Mouse (Mus musculus): Measurements from ENCODE around the gene Snd1. TPM values are rescaled to one million over a fixed set of nuclear protein-coding genes. Genes with fewer than 3 reads are reported as not detected.

Gene Snd1
- polyA plus RNA-seq, 1 experiment = 155 TPM

DNA sequence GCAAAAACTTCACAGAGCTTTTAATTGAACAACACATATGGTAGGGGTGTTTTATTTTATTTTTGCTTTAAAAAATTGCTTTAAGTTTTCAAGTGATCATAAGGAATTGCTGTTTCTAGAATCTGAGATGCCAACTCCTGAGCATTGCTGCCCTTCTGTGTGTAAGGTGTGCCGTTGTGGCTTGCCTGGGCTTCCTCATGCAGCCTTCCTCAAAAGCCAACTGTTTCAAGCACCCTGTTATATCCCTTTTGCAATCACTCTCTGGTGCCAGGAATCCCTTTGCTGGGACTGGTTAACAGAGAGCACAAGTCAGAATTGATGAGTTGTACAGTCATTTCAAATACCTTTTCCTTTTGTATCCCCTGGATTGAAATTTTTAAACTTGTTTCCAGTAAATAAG, 120.3 kb downstream of the Snd1 start:
- Histone ChIP-seq H3K27me3 (ENCODE audit: control insufficient read depth, insufficient read depth, insufficient read length) (no peaks in the 10 kb centered on the region), H3K4me3 (ENCODE audit: insufficient read depth, poor library complexity, severe bottlenecking) (no peak overlapping the region), H3K36me3 (ENCODE audit: control insufficient read depth, insufficient read depth) (peaks cover 25% of the 10 kb centered on the region), H3ac (ENCODE audit: control insufficient read depth, insufficient read length, low read depth) (no peak overlapping the region), H3K79me2 (ENCODE audit: control insufficient read depth, insufficient read depth) (peaks cover 69% of the 10 kb centered on the region), H3K79me3 (ENCODE audit: low read depth) (peaks cover 30% of the 10 kb centered on the region)
- no peak for TF ChIP-seq USF1 (IDR thresholded peaks at IDR 0.05; ENCODE audit: low read depth)
- no peak for TF ChIP-seq MYOD1 (IDR thresholded peaks at IDR 0.05; ENCODE audit: control insufficient read depth, insufficient read length, low read depth)
- no peak for TF ChIP-seq CTCF (IDR thresholded peaks at IDR 0.05; ENCODE audit: control insufficient read depth, insufficient read depth, insufficient read length)
- no peak for TF ChIP-seq MAX (IDR thresholded peaks at IDR 0.05)
- no peak for TF ChIP-seq CEBPB (IDR thresholded peaks at IDR 0.05; ENCODE audit: low read depth)
- no peak for TF ChIP-seq FOSL1 (IDR thresholded peaks at IDR 0.05; ENCODE audit: insufficient read depth, low read length, poor library complexity, severe bottlenecking)
- no peak for TF ChIP-seq MYOG (IDR thresholded peaks at IDR 0.05; ENCODE audit: control insufficient read depth, extremely low read depth, insufficient read length)

DNA sequence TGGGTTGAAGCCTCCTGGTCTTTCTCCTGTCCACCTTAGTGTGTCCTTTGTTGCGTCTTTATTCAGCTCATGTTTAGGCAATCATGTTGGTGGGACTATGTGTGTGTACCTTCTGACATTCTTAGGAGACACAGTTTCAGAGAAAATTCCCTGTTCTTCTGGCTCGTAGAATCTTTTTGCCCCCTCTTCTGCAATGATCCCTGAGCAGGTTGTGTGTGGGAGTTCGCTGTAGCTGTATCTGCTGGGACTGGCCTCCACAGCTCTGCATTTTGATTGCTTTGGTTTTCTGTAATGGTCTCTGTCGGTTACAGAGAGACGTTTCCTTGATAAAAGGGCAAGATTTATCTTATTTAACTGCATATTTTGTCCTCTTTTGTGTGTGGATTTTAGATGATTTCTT, 122.3 kb downstream of the Snd1 start:
- TF ChIP-seq USF1 (IDR thresholded peaks at IDR 0.05; ENCODE audit: low read depth) (no peak), MYOG (IDR thresholded peaks at IDR 0.05; ENCODE audit: control insufficient read depth, extremely low read depth, insufficient read length) (no peak), FOSL1 (IDR thresholded peaks at IDR 0.05; ENCODE audit: insufficient read depth, low read length, poor library complexity, severe bottlenecking) (no peak), CEBPB (IDR thresholded peaks at IDR 0.05; ENCODE audit: low read depth) (no peak), MAX (IDR thresholded peaks at IDR 0.05) (no peak), MYOD1 (IDR thresholded peaks at IDR 0.05; ENCODE audit: control insufficient read depth, insufficient read length, low read depth) (no peak), CTCF (IDR thresholded peaks at IDR 0.05; ENCODE audit: control insufficient read depth, insufficient read depth, insufficient read length) (no peak)
- no peak overlapping the region for H3K4me3 ChIP-seq (ENCODE audit: insufficient read depth, poor library complexity, severe bottlenecking)
- peaks cover 89% of the 10 kb centered on the region for H3K79me2 ChIP-seq (ENCODE audit: control insufficient read depth, insufficient read depth)
- peaks cover 32% of the 10 kb centered on the region for H3K79me3 ChIP-seq (ENCODE audit: low read depth)
- no peaks in the 10 kb centered on the region for H3K27me3 ChIP-seq (ENCODE audit: control insufficient read depth, insufficient read depth, insufficient read length)
- peaks cover 21% of the 10 kb centered on the region for H3K36me3 ChIP-seq (ENCODE audit: control insufficient read depth, insufficient read depth)
- no peak overlapping the region for H3ac ChIP-seq (ENCODE audit: control insufficient read depth, insufficient read length, low read depth)

DNA sequence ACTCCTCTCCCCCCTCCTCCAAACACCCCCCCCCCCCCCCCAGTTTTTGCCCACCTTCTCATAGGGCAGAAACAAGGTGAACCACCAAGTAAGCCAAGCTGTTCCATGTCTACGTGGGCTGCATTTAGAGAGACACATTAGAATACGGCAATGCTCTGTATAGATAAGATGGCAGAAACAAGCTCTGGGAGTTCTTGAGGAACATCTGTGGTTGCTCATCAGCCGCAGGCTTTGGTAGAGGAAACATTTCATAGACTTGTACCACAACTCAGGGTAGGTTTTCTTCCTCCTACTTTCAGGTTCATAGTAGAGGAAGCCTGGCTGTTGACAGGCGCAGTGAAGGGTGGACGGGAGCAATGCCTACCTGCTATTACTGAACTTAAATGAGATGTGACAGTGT, 124.2 kb downstream of the Snd1 start:
- H3K36me3 ChIP-seq (ENCODE audit: control insufficient read depth, insufficient read depth) = peaks cover 28% of the 10 kb centered on the region
- no peak overlapping the region for H3ac ChIP-seq (ENCODE audit: control insufficient read depth, insufficient read length, low read depth)
- H3K4me3 ChIP-seq (ENCODE audit: insufficient read depth, poor library complexity, severe bottlenecking) = no peak overlapping the region
- no peaks in the 10 kb centered on the region for H3K27me3 ChIP-seq (ENCODE audit: control insufficient read depth, insufficient read depth, insufficient read length)
- no peak for TF ChIP-seq USF1 (IDR thresholded peaks at IDR 0.05; ENCODE audit: low read depth)
- TF ChIP-seq FOSL1 (IDR thresholded peaks at IDR 0.05; ENCODE audit: insufficient read depth, low read length, poor library complexity, severe bottlenecking) = no peak
- TF ChIP-seq MAX (IDR thresholded peaks at IDR 0.05) = no peak
- TF ChIP-seq MYOD1 (IDR thresholded peaks at IDR 0.05; ENCODE audit: control insufficient read depth, insufficient read length, low read depth) = no peak
- TF ChIP-seq MYOG (IDR thresholded peaks at IDR 0.05; ENCODE audit: control insufficient read depth, extremely low read depth, insufficient read length) = no peak
- TF ChIP-seq CTCF (IDR thresholded peaks at IDR 0.05; ENCODE audit: control insufficient read depth, insufficient read depth, insufficient read length) = no peak
- no peak for TF ChIP-seq CEBPB (IDR thresholded peaks at IDR 0.05; ENCODE audit: low read depth)
- peaks cover 98% of the 10 kb centered on the region for H3K79me2 ChIP-seq (ENCODE audit: control insufficient read depth, insufficient read depth)
- H3K79me3 ChIP-seq (ENCODE audit: low read depth) = peaks cover 38% of the 10 kb centered on the region

DNA sequence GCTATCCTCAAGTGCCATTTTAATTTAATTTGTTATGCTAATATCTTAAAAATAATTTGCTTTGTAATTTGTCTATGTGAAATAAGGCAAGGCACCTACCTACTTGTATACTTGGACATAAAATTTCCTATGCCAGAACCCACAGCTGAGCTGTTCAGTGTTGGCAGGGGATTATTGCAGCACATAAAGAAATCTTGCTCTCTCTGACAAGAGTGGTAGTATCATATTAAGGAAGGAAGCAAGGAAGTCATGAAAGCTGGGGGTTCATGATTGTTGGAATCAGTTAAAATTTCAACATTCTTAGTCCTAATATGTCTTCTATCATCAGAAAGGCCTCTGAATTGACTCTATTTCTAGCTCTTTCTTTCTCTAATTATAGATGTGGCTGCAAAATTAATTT, 125.5 kb downstream of the Snd1 start:
- Histone ChIP-seq H3K36me3 (ENCODE audit: control insufficient read depth, insufficient read depth) (peaks cover 22% of the 10 kb centered on the region), H3K79me2 (ENCODE audit: control insufficient read depth, insufficient read depth) (peaks cover 98% of the 10 kb centered on the region), H3K79me3 (ENCODE audit: low read depth) (peaks cover 43% of the 10 kb centered on the region), H3ac (ENCODE audit: control insufficient read depth, insufficient read length, low read depth) (no peak overlapping the region), H3K4me3 (ENCODE audit: insufficient read depth, poor library complexity, severe bottlenecking) (no peak overlapping the region), H3K27me3 (ENCODE audit: control insufficient read depth, insufficient read depth, insufficient read length) (no peaks in the 10 kb centered on the region)
- TF ChIP-seq CTCF (IDR thresholded peaks at IDR 0.05; ENCODE audit: control insufficient read depth, insufficient read depth, insufficient read length) (no peak), FOSL1 (IDR thresholded peaks at IDR 0.05; ENCODE audit: insufficient read depth, low read length, poor library complexity, severe bottlenecking) (no peak), MYOD1 (IDR thresholded peaks at IDR 0.05; ENCODE audit: control insufficient read depth, insufficient read length, low read depth) (no peak), MYOG (IDR thresholded peaks at IDR 0.05; ENCODE audit: control insufficient read depth, extremely low read depth, insufficient read length) (no peak), USF1 (IDR thresholded peaks at IDR 0.05; ENCODE audit: low read depth) (no peak), CEBPB (IDR thresholded peaks at IDR 0.05; ENCODE audit: low read depth) (no peak), MAX (IDR thresholded peaks at IDR 0.05) (no peak)

DNA sequence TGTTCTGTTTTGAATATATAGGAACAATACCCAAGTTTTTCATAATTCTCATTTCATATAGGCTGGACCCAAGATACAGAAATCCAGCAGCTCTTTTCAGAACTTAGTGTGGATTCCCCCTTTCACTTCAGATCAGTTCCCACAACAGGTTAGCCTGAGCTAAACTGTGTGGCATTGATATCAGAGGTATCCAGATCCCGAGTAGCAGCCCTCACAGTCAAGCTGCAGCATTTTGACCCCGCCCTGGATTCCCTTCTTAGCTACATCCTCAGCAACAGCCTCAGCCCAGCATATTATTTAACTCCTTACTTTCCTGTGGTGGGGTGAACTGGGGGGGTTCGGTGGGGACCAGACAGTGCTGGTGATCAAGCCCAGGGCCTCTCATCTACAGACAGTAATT, 128.5 kb downstream of the Snd1 start:
- H3K4me3 ChIP-seq (ENCODE audit: insufficient read depth, poor library complexity, severe bottlenecking) = no peak overlapping the region
- H3ac ChIP-seq (ENCODE audit: control insufficient read depth, insufficient read length, low read depth) = no peak overlapping the region
- no peak for TF ChIP-seq MYOG (IDR thresholded peaks at IDR 0.05; ENCODE audit: control insufficient read depth, extremely low read depth, insufficient read length)
- TF ChIP-seq FOSL1 (IDR thresholded peaks at IDR 0.05; ENCODE audit: insufficient read depth, low read length, poor library complexity, severe bottlenecking) = no peak
- no peak for TF ChIP-seq CEBPB (IDR thresholded peaks at IDR 0.05; ENCODE audit: low read depth)
- TF ChIP-seq MYOD1 (IDR thresholded peaks at IDR 0.05; ENCODE audit: control insufficient read depth, insufficient read length, low read depth) = no peak
- no peak for TF ChIP-seq USF1 (IDR thresholded peaks at IDR 0.05; ENCODE audit: low read depth)
- TF ChIP-seq CTCF (IDR thresholded peaks at IDR 0.05; ENCODE audit: control insufficient read depth, insufficient read depth, insufficient read length) = no peak
- TF ChIP-seq MAX (IDR thresholded peaks at IDR 0.05) = no peak
- peaks cover 51% of the 10 kb centered on the region for H3K79me3 ChIP-seq (ENCODE audit: low read depth)
- no peaks in the 10 kb centered on the region for H3K27me3 ChIP-seq (ENCODE audit: control insufficient read depth, insufficient read depth, insufficient read length)
- H3K36me3 ChIP-seq (ENCODE audit: control insufficient read depth, insufficient read depth) = peaks cover 31% of the 10 kb centered on the region
- H3K79me2 ChIP-seq (ENCODE audit: control insufficient read depth, insufficient read depth) = peaks cover 98% of the 10 kb centered on the region

DNA sequence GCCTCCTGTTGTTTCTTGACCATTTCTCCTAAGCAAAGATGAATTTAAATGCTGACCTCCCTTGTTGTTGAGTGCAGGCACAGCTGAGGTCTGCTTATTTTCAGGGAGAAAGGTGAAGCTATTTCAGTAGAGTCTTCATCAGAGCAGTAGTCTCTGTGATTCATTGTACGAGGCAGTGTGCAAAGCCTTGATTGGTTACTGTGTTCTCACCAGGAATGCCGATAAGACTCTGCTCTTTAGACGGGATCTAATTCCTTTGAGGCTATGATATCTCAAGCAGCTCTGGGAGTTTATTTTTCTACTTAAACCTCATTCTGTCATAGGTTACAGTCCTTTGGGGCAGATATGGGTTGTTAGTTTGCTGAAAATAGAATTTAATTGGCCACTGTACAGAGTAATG, 128.9 kb downstream of the Snd1 start:
- H3K79me3 ChIP-seq (ENCODE audit: low read depth) = peaks cover 50% of the 10 kb centered on the region
- peaks cover 98% of the 10 kb centered on the region for H3K79me2 ChIP-seq (ENCODE audit: control insufficient read depth, insufficient read depth)
- H3K36me3 ChIP-seq (ENCODE audit: control insufficient read depth, insufficient read depth) = peaks cover 31% of the 10 kb centered on the region
- no peak overlapping the region for H3ac ChIP-seq (ENCODE audit: control insufficient read depth, insufficient read length, low read depth)
- TF ChIP-seq MYOD1 (IDR thresholded peaks at IDR 0.05; ENCODE audit: control insufficient read depth, insufficient read length, low read depth) = no peak
- TF ChIP-seq MYOG (IDR thresholded peaks at IDR 0.05; ENCODE audit: control insufficient read depth, extremely low read depth, insufficient read length) = no peak
- no peak for TF ChIP-seq FOSL1 (IDR thresholded peaks at IDR 0.05; ENCODE audit: insufficient read depth, low read length, poor library complexity, severe bottlenecking)
- TF ChIP-seq USF1 (IDR thresholded peaks at IDR 0.05; ENCODE audit: low read depth) = no peak
- no peak for TF ChIP-seq MAX (IDR thresholded peaks at IDR 0.05)
- TF ChIP-seq CEBPB (IDR thresholded peaks at IDR 0.05; ENCODE audit: low read depth) = no peak
- no peak for TF ChIP-seq CTCF (IDR thresholded peaks at IDR 0.05; ENCODE audit: control insufficient read depth, insufficient read depth, insufficient read length)
- no peaks in the 10 kb centered on the region for H3K27me3 ChIP-seq (ENCODE audit: control insufficient read depth, insufficient read depth, insufficient read length)
- no peak overlapping the region for H3K4me3 ChIP-seq (ENCODE audit: insufficient read depth, poor library complexity, severe bottlenecking)

All from C2C12 (cell line).